Mouse (Mus musculus) lung, adult 10 weeks (tissue): Measurements from ENCODE around the gene Pih1d3. TPM values are rescaled to one million over a fixed set of nuclear protein-coding genes. Genes with fewer than 3 reads are reported as not detected.

Experiments
- polyA plus RNA-seq: library from polyadenylated mRNA; stranded (reverse); fragments of 350-450 nt; fragmentation: Illumina TruSeq; extraction: RNeasy Lipid Tissue Mini Kit (QIAGEN cat#74804); gene quantifications from one replicate; pipeline ENCODE4 v1.2.3, GENCODE M21; 2014; ENCODE audit warnings: low read depth, low replicate concordance; ENCODE audit not compliant: insufficient read depth

The Pih1d3 gene
- not detected for polyA plus RNA-seq

DNA sequence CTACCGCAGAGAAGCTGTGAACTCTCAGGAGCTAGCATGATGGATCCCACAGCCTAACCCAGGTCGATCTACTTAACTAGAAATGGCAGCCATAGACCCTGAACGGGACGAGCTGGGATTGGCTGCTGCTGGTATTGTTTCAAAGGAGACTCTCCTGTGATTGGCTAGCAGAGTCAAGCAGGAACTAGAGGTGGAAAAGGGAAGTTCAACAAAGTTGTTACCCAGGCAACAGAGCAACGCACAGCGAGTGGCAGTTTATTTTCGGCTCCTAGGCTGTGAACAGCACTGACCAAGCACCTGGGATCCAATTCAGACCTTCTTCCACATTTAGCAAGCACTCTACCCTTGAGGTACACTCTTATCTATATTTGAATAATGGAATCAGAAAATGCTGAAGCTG lies at the start of gene Pih1d3, which contains the start of gene 4931428L18Rik:
TSS of gene Pih1d3 (plus strand) at position 275 of the 400 bp plus-strand sequence.
TSS of gene 4931428L18Rik (minus strand) at position 121 of the 400 bp plus-strand sequence.

DNA sequence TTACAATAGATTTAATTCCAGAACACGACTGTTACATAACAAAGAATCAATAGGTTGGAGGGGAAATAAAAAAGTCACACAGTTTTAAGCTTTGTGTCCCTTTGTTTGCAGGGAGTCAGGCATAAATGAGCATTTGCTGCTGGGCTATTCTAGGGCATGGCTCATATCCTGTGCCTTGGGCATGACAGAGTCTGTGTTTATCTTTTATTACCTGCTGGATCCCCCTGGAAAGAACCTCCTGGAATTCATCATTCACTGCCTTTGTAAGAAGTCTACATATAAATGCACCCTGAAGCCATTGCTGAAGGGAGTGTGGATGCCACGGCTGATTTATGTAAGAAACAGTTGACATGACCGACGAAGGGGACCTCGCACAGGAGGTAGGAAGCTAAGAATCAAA lies 46.5 kb upstream of the Pih1d3 start, which contains the start of gene Lgsn:
TSS of gene Lgsn (plus strand) at position 301 of the 400 bp plus-strand sequence.

Other genes with a start within 250 kb of the Pih1d3 start
- not detected for gene AC153137.1, start 244.9 kb upstream of the Pih1d3 start, polyA plus RNA-seq
- not detected for gene Lgsn, start 46.4 kb upstream of the Pih1d3 start, polyA plus RNA-seq
- not detected for gene 4931428L18Rik, start 154 bp upstream of the Pih1d3 start, polyA plus RNA-seq